ENCODE assay signal across 27 mouse cellular contexts in genomic region chr4:99986609-99987008, GRCm38 (mm10).
"Had no signal": no experiment of that assay in that cellular context is flagged by ENCODE, and none has a peak within 500 bp of the region (broad histone marks: within the 10 kb centered on the region; RNA-seq: fewer than 3 reads in every experiment).

No protein-coding gene starts in this region.

- H3K9me3 ChIP-seq: embryonic facial prominence, embryonic 10.5 days; embryonic facial prominence, embryonic 12.5 days; embryonic facial prominence, embryonic 13.5 days; embryonic facial prominence, embryonic 15.5 days; forebrain, embryonic 10.5 days; forebrain, embryonic 12.5 days; forebrain, embryonic 13.5 days; forebrain, embryonic 15.5 days had no signal

- H3K9ac ChIP-seq: embryonic facial prominence, embryonic 12.5 days; embryonic facial prominence, embryonic 13.5 days; embryonic facial prominence, embryonic 15.5 days; forebrain, embryonic 12.5 days; forebrain, embryonic 13.5 days; forebrain, embryonic 15.5 days; forebrain, postnatal 0 days had no signal

- H3K4me1 ChIP-seq: embryonic facial prominence, embryonic 15.5 days; forebrain, embryonic 15.5 days had no signal

- H3K4me3 ChIP-seq: embryonic facial prominence, embryonic 10.5 days; embryonic facial prominence, embryonic 12.5 days; embryonic facial prominence, embryonic 13.5 days; embryonic facial prominence, embryonic 15.5 days; erythroblast, embryonic 14.5 days; forebrain, embryonic 10.5 days; forebrain, embryonic 12.5 days; forebrain, embryonic 13.5 days; forebrain, embryonic 15.5 days; gastrocnemius, adult 2 months; heart, adult 2 months had no signal

- DNase-seq: cerebellum, adult 18-20 months; cerebellum, adult 2 months; cerebellum, adult 8-10 months; cerebellum, adult 9-10 months; cerebellum, adult 9-11 months; cerebellum, postnatal 10 days; cerebellum, postnatal 14 days; cerebellum, postnatal 25 days; cerebellum, postnatal 36 days; embryo, embryonic 11 days; forebrain, postnatal 0 days; gastrocnemius, adult 2 months; gastrocnemius, postnatal 10 days; gastrocnemius, postnatal 14 days; gastrocnemius, postnatal 25 days; heart, adult 2 months had no signal

- H3K4me2 ChIP-seq: embryonic facial prominence, embryonic 12.5 days; embryonic facial prominence, embryonic 13.5 days; embryonic facial prominence, embryonic 15.5 days; forebrain, embryonic 12.5 days; forebrain, embryonic 13.5 days; forebrain, embryonic 15.5 days had no signal

- H3K36me3 ChIP-seq: embryonic facial prominence, embryonic 10.5 days; embryonic facial prominence, embryonic 12.5 days; embryonic facial prominence, embryonic 13.5 days; forebrain, embryonic 12.5 days; forebrain, embryonic 15.5 days had no signal

- ATAC-seq: forebrain, embryonic 13.5 days; forebrain, embryonic 14.5 days; forebrain, embryonic 15.5 days; forebrain, embryonic 16.5 days; forebrain, postnatal 0 days had no signal

- H3K27me3 ChIP-seq: embryonic facial prominence, embryonic 12.5 days; embryonic facial prominence, embryonic 13.5 days; embryonic facial prominence, embryonic 15.5 days; forebrain, embryonic 12.5 days; forebrain, embryonic 13.5 days; forebrain, embryonic 15.5 days had no signal

- H3K27ac ChIP-seq: embryonic facial prominence, embryonic 10.5 days; embryonic facial prominence, embryonic 12.5 days; embryonic facial prominence, embryonic 13.5 days; embryonic facial prominence, embryonic 15.5 days; forebrain, embryonic 10.5 days; forebrain, embryonic 12.5 days; forebrain, embryonic 13.5 days; forebrain, embryonic 15.5 days; heart, adult 2 months had no signal
